Mouse (Mus musculus) heart, embryonic 12.5 days (tissue): Measurements from ENCODE around the gene Col6a1. TPM values are rescaled to one million over a fixed set of nuclear protein-coding genes. Genes with fewer than 3 reads are reported as not detected.
"Not testable (repeated sequence)": the region's sequence is repeated elsewhere in the genome, so short reads cannot be mapped to it uniquely, and the experiment has no call there.

ENCODE experiments used
- ATAC-seq: fragments of 200-750 bp; cut with Nextera tagmentation; 2 replicates; pipeline ENCODE4 v1.8.0; 2017; ENCODE audit warnings: moderate TSS enrichment, moderate library complexity; ENCODE audit not compliant: insufficient number of reproducible peaks, low FRiP score
- H3K27ac ChIP-seq: fragments of 300-500 bp; sonication (generic); 2 replicates; pipeline ENCODE4 v1.5.1; 2016; ENCODE audit warnings: mild to moderate bottlenecking, moderate library complexity; ENCODE audit not compliant: poor library complexity, severe bottlenecking
- H3K27me3 ChIP-seq: fragments of 300-500 bp; sonication (generic); replicated peaks from 2 replicates; pipeline ENCODE4 v1.6.1; 2016; ENCODE audit warnings: mild to moderate bottlenecking, moderate library complexity
- H3K36me3 ChIP-seq: fragments of 300-500 bp; sonication (generic); 2 replicates; pipeline ENCODE4 v1.6.1; 2016; ENCODE audit warnings: mild to moderate bottlenecking, moderate library complexity
- H3K4me1 ChIP-seq: fragments of 300-500 bp; sonication (generic); replicated peaks from 2 replicates; pipeline ENCODE4 v1.6.1; 2016; ENCODE audit warnings: mild to moderate bottlenecking
- H3K4me2 ChIP-seq: fragments of 300-500 bp; sonication (generic); 2 replicates; pipeline ENCODE4 v1.6.1; 2016; ENCODE audit warnings: mild to moderate bottlenecking, moderate library complexity
- H3K4me3 ChIP-seq: fragments of 300-500 bp; sonication (generic); 2 replicates; pipeline ENCODE4 v1.5.1; 2016; ENCODE audit warnings: mild to moderate bottlenecking
- H3K9ac ChIP-seq: fragments of 300-500 bp; sonication (generic); 2 replicates; pipeline ENCODE4 v1.6.1; 2016; ENCODE audit warnings: mild to moderate bottlenecking, moderate library complexity
- H3K9me3 ChIP-seq: fragments of 300-500 bp; sonication (generic); replicated peaks from 2 replicates; pipeline ENCODE4 v1.6.1; 2016; ENCODE audit warnings: mild to moderate bottlenecking, moderate library complexity
- WGBS: fragments of 180-500 bp; shearing (Covaris S2); methylation state at CpG from one replicate; pipeline ENCODE4 v1.1.7; 2016; 5-methylcytosine and 5-hydroxymethylcytosine counted together
- polyA plus RNA-seq: library from polyadenylated mRNA; unstranded; fragments of >200 nt; fragmentation: Nextera tagmentation; extraction: Ambion mirVana; gene quantifications from 2 replicates; pipeline ENCODE4 v1.2.1, GENCODE M21; 2016

Col6a1 gene
- 35.9 and 37.1 TPM in 2 replicates for polyA plus RNA-seq

- no peak; the same call in none of the 2 replicates for ATAC-seq
- H3K4me3 ChIP-seq = peak within 1 kb of the TSS; percentile 41
- no peaks in the 10 kb centered on the region for H3K9me3 ChIP-seq
- H3K4me2 ChIP-seq = peak within 1 kb of the TSS; percentile 55
- peaks cover 35% of the 10 kb centered on the region for H3K4me1 ChIP-seq
- peaks cover 21% of the 10 kb centered on the region for H3K36me3 ChIP-seq
- WGBS = 20% methylated on average over 9 of the region's 9 CpGs
- no peaks in the 10 kb centered on the region for H3K27me3 ChIP-seq
- H3K27ac ChIP-seq = peak within 1 kb of the TSS; percentile 49
- H3K9ac ChIP-seq = peak within 1 kb of the TSS; percentile 61
These were observed at the start of gene Col6a1 for GRCm38 (mm10) chr10:76725682-76726285. Gene Col6a1 (minus strand): TSS chr10:76726168.

GRCm38 (mm10) chr10:76771624-76772023 is 45.7 kb upstream of the Col6a1 start:
- 60% methylated on average over 3 of the region's 3 CpGs for WGBS
- H3K9ac ChIP-seq = no peak overlapping the region
- peaks cover 3% of the 10 kb centered on the region; the same call in 1 of the 2 replicates for H3K9me3 ChIP-seq
- H3K27ac ChIP-seq = no peak overlapping the region
- ATAC-seq = no peak
- no peaks in the 10 kb centered on the region for H3K27me3 ChIP-seq
- peaks cover 10% of the 10 kb centered on the region for H3K4me1 ChIP-seq
- H3K4me3 ChIP-seq = no peak overlapping the region
- no peaks in the 10 kb centered on the region for H3K36me3 ChIP-seq
- no peak overlapping the region for H3K4me2 ChIP-seq

GRCm38 (mm10) chr10:76771086-76771485 is 45.1 kb upstream of the Col6a1 start:
- Histone ChIP-seq H3K4me1 (peaks cover 10% of the 10 kb centered on the region), H3K27me3 (no peaks in the 10 kb centered on the region), H3K9ac (no peak overlapping the region), H3K27ac (no peak overlapping the region), H3K4me2 (no peak overlapping the region), H3K4me3 (no peak overlapping the region), H3K36me3 (no peaks in the 10 kb centered on the region), H3K9me3 (peaks cover 3% of the 10 kb centered on the region; the same call in 1 of the 2 replicates)
- ATAC-seq = no peak
- WGBS = 46% methylated on average over 5 of the region's 5 CpGs

DNA sequence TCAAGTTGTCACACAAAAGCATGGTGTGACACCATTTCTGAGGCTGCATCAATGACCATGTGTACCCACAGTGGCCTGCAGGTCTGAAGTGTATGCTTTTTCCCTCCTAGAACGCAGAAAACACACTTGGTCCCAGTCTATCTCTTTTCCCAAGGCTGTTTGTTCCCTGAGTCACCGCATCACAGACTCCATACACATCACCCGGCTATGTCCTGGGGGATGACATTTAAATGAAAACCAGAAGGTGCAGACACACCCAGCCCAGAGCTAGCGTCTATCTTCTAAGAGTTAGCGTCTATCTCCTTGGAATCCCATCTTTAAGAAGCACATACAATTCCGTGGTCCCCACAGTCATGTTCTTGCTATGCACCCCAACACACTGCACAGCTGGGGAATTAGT is 43.6 kb upstream of the Col6a1 start:
- WGBS = 83% methylated on average over 6 of the region's 6 CpGs
- H3K9ac ChIP-seq = no peak overlapping the region
- no peaks in the 10 kb centered on the region for H3K36me3 ChIP-seq
- no peaks in the 10 kb centered on the region for H3K27me3 ChIP-seq
- ATAC-seq = no peak
- H3K4me2 ChIP-seq = no peak overlapping the region
- H3K4me3 ChIP-seq = no peak overlapping the region
- no peak overlapping the region for H3K27ac ChIP-seq
- H3K9me3 ChIP-seq = peaks cover 3% of the 10 kb centered on the region; the same call in 1 of the 2 replicates
- peaks cover 10% of the 10 kb centered on the region for H3K4me1 ChIP-seq

DNA sequence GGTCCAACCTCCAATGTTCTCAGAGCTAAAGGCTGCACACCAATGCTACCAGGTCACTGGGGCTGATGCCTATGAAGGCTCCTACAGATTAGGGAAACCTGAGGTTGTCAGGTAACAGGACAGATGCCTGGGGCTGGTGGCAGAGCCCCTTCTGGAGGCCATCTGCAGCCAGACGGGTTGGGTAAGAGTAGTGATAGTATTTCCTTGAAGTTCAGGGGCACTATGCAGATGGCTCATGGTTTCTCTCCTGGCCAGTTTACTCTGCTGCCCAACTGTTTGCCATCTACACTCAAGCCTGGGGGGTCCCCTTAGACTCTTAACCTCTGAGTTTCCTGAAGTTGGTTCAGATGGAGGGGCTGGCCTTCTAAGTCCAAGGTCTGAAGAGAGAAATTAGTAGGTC is 40.2 kb upstream of the Col6a1 start:
- 88% methylated on average over 1 of the region's 1 CpGs for WGBS

DNA sequence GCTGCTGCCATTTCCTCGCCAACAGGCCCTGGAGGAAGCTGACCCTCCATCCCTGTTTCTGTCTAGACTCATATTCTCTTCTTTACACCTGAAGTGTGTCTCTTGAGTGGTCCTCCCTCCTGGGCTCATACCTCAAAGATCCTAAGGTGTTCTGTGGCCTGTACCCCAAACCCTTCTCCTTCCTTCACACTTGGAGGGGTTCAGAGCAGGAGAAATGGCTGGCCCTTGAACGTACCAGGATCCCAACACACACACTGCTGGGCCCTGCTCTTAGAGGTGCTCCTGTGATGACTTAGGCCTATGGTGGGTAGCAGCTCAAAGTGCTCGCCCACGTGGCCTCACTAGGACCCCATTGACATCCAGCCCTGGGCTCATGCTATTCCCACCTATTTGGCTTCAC is 39.0 kb upstream of the Col6a1 start:
- no peak overlapping the region for H3K4me3 ChIP-seq
- H3K36me3 ChIP-seq = no peaks in the 10 kb centered on the region
- no peak overlapping the region for H3K9ac ChIP-seq
- no peak for ATAC-seq
- no peaks in the 10 kb centered on the region for H3K27me3 ChIP-seq
- H3K4me2 ChIP-seq = no peak overlapping the region
- no peak overlapping the region for H3K27ac ChIP-seq
- WGBS = 77% methylated on average over 4 of the region's 4 CpGs
- no peaks in the 10 kb centered on the region for H3K9me3 ChIP-seq
- no peaks in the 10 kb centered on the region for H3K4me1 ChIP-seq

More for the DNA sequence above, 40.2 kb upstream of the Col6a1 start:
- no peaks in the 10 kb centered on the region for H3K27me3 ChIP-seq
- H3K9me3 ChIP-seq = no peaks in the 10 kb centered on the region
- H3K4me3 ChIP-seq = no peak overlapping the region
- H3K4me2 ChIP-seq = no peak overlapping the region
- no peaks in the 10 kb centered on the region for H3K36me3 ChIP-seq
- no peaks in the 10 kb centered on the region for H3K4me1 ChIP-seq
- H3K9ac ChIP-seq = no peak overlapping the region
- no peak overlapping the region for H3K27ac ChIP-seq
- ATAC-seq = no peak

GRCm38 (mm10) chr10:76763016-76763415 is 37.0 kb upstream of the Col6a1 start:
- Histone ChIP-seq H3K9me3 (no peaks in the 10 kb centered on the region), H3K9ac (no peak overlapping the region), H3K36me3 (no peaks in the 10 kb centered on the region), H3K4me1 (no peaks in the 10 kb centered on the region), H3K4me2 (no peak overlapping the region), H3K27me3 (no peaks in the 10 kb centered on the region), H3K4me3 (no peak overlapping the region), H3K27ac (no peak overlapping the region)
- no peak for ATAC-seq
- 80% methylated on average over 12 of the region's 12 CpGs for WGBS

DNA sequence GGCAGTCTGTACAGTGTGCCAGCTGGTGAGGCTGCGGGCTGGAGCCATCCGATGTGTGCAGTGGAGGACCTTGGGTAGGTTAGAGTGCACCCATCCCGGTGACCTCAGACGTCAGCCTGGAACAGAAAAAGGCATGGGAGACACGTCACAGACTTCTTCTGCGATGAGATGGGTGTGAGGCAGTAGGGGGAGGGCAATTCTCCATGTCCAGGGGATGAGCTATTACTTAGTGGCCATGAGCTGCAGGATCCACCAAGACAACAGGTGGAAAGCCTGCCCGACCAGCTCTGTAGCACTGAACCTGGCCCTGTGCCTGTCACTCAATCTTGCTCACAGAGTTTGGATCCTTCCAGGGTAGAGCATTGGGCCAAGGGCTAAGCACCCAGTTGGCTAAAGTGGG is 36.4 kb upstream of the Col6a1 start:
- Histone ChIP-seq H3K27ac (no peak overlapping the region), H3K4me3 (no peak overlapping the region), H3K9ac (no peak overlapping the region), H3K4me2 (no peak overlapping the region), H3K27me3 (no peaks in the 10 kb centered on the region), H3K9me3 (no peaks in the 10 kb centered on the region), H3K4me1 (no peaks in the 10 kb centered on the region), H3K36me3 (no peaks in the 10 kb centered on the region)
- 81% methylated on average over 7 of the region's 7 CpGs for whole genome bisulfite sequencing
- ATAC-seq = no peak

DNA sequence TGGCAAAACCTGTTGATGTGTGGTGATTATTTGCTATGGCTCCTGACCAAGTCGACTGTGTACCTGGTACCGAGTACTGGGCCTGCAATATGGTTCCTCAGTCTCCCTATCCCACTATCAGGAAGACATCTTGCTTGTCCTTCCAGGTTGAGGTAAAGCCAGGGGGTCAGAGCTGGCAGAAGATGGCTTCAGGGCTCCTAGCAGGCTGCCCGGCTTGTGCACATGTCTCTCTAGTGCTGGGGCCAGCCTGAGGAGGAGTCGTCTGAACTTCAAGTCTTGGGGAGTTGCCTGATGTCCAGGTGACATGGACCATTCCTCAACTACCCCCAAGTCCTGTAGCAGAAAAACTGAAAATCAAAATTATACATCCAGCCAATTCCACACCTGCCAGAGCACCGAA is 33.9 kb upstream of the Col6a1 start:
- H3K27me3 ChIP-seq = no peaks in the 10 kb centered on the region
- no peak overlapping the region for H3K4me3 ChIP-seq
- H3K9me3 ChIP-seq = no peaks in the 10 kb centered on the region
- H3K4me1 ChIP-seq = no peaks in the 10 kb centered on the region
- WGBS = 76% methylated on average over 5 of the region's 5 CpGs
- no peak for ATAC-seq
- H3K4me2 ChIP-seq = no peak overlapping the region
- no peaks in the 10 kb centered on the region for H3K36me3 ChIP-seq
- no peak overlapping the region for H3K27ac ChIP-seq
- no peak overlapping the region for H3K9ac ChIP-seq

DNA sequence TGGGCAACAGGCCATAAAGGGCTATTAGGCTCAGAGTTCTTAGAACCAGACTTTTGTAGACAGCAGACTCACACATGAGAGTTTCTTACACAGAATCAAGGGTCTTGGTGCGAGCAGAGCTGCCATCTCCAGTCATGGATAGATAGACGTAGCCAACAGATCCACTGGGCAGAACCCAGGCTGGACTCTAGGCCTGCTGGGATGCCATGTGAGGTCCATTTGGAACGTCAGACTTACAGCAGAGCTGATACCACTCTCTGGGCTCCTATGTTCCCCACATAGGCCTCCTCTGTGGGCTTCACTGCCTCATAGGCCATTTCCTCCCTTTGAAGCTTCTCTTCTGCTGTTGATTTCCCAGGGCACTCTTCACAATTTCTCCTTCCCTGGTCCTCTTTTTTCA is 27.7 kb upstream of the Col6a1 start:
- ATAC-seq = no peak
- Histone ChIP-seq H3K27ac (no peak overlapping the region), H3K36me3 (no peaks in the 10 kb centered on the region), H3K4me3 (no peak overlapping the region), H3K27me3 (no peaks in the 10 kb centered on the region), H3K4me2 (no peak overlapping the region), H3K9me3 (no peaks in the 10 kb centered on the region), H3K9ac (no peak overlapping the region), H3K4me1 (no peaks in the 10 kb centered on the region)
- WGBS = 83% methylated on average over 3 of the region's 3 CpGs

DNA sequence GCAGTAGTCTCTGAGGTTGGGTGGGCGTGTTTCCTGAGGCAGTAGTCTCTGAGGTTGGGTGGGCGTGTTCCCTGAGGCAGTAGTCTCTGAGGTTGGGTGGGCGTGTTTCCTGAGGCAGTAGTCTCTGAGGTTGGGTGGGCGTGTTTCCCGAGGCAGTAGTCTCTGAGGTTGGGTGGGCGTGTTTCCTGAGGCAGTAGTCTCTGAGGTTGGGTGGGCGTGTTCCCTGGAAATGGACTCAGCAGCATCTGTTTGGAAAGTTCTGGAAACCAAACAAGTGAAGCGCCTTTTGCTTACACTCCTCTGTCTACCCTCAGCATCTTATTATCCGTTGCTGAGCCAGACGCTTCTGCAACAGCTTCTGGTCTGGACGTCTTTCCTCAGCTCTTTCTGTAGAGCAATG is 18.3 kb upstream of the Col6a1 start:
- not testable (repeated sequence) for H3K4me3 ChIP-seq, H3K4me2 ChIP-seq, H3K36me3 ChIP-seq, ATAC-seq, H3K27ac ChIP-seq, H3K9me3 ChIP-seq, H3K4me1 ChIP-seq, H3K27me3 ChIP-seq, H3K9ac ChIP-seq
- WGBS = 47% methylated on average over 11 of the region's 11 CpGs

GRCm38 (mm10) chr10:76736764-76737163 is 10.8 kb upstream of the Col6a1 start:
- H3K4me3 ChIP-seq = no peak overlapping the region
- H3K9me3 ChIP-seq = no peaks in the 10 kb centered on the region
- no peaks in the 10 kb centered on the region for H3K27me3 ChIP-seq
- no peak overlapping the region for H3K4me2 ChIP-seq
- H3K36me3 ChIP-seq = no peaks in the 10 kb centered on the region
- ATAC-seq = no peak
- H3K9ac ChIP-seq = no peak overlapping the region
- 62% methylated on average over 8 of the region's 8 CpGs for WGBS
- H3K4me1 ChIP-seq = peaks cover 24% of the 10 kb centered on the region
- no peak overlapping the region for H3K27ac ChIP-seq
